Mouse (Mus musculus): ENCODE data around the gene Ift122.

The Ift122 gene

GRCm38 (mm10) chr6:115890601-115891000, 37.3 kb downstream of the Ift122 start:
- no peak for DNase-seq (ENCODE audit: extremely low spot score, low read depth, low spot score)

- DNase-seq (ENCODE audit: extremely low spot score, low read depth, low spot score): no peak
These were observed 37.8 kb downstream of the Ift122 start for GRCm38 (mm10) chr6:115891061-115891460.

DNA sequence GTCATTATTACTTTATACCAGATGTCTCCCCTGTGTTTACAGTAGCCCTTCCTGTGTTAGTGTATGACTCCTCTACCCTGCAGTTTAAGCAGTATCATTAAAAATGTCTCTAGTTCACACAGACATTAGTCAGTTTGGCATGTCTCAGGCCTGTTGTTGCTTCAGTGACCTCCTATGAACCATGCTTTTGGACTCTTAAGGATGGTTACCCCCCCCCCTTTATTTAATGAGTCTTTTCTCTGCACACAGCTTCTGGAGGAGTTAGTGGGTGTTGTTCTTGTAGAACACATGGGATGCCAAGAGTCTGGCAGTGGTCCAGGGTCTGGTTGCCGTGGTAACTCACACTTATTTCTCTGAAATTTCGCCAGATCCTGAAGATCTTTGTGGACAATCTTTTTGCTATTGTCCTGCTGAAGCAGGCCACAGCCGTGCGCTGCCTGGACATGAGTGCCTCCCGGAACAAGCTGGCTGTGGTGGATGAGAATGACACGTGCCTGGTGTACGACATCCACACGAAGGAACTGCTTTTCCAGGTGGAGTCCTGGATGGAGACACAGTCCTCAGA, 38.3 kb downstream of the Ift122 start:
- DNase-seq (ENCODE audit: extremely low spot score, low read depth, low spot score): no peak

GRCm38 (mm10) chr6:115892363-115892762, 39.1 kb downstream of the Ift122 start:
- no peak for DNase-seq (ENCODE audit: extremely low spot score, low read depth, low spot score)

GRCm38 (mm10) chr6:115896346-115896745, 43.1 kb downstream of the Ift122 start:
- DNase-seq (ENCODE audit: extremely low spot score, low read depth, low spot score): no peak

GRCm38 (mm10) chr6:115897117-115897516, 43.8 kb downstream of the Ift122 start:
- DNase-seq (ENCODE audit: extremely low spot score, low read depth, low spot score): no peak

DNA sequence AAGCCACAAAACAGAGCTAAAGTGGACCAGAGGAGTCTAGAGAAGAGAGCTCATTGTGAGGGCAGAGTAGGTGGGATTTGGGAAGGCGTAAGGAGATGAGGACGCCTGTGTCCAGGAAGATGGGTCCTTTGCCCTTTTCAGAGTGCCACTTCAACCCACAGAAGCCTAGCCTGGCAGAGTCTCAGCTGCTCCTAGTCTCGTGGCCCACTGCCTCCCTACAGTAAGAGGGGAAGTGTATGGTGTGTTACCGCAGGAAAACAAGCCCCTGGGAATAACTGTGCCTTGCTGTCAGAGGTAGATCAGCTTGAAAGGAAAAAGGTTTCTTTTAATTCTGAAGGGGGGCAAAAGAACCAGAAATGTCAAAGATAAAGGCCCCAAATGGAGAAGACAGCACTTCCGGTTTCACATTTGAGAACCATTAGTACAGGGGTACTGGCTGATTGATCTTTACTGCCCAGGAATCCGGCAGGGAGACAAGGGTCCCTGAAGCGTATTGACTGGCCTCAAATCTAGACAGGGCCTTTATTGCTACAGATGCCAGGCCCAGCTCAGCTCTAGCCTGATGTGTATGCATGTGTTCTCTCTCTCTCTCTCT, 44.8 kb downstream of the Ift122 start:
- no peak for DNase-seq (ENCODE audit: extremely low spot score, low read depth, low spot score)

DNA sequence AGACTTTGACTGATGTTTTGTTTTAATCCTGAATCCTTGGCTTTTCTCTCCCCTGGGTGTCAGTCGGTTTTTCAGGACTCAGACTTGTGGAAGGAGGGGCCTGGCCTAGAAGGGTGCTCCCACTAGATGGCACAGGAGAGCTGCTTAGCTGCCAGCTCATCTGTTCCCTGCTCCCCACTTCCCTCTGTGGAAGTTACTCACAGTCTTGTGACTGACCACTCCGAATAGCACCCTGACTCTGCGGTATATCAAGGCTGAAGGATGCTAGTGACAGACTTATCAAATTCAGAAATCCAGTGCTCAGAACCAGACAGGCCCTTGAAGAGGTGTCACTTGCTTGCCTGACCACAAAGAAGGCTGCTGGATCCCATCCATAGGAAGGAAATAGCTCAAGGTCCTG, 47.8 kb downstream of the Ift122 start:
- DNase-seq (ENCODE audit: extremely low spot score, low read depth, low spot score): peak; percentile 28

- DNase-seq (ENCODE audit: extremely low spot score, low read depth, low spot score): no peak
These were observed 48.2 kb downstream of the Ift122 start for GRCm38 (mm10) chr6:115901489-115901931.

DNA sequence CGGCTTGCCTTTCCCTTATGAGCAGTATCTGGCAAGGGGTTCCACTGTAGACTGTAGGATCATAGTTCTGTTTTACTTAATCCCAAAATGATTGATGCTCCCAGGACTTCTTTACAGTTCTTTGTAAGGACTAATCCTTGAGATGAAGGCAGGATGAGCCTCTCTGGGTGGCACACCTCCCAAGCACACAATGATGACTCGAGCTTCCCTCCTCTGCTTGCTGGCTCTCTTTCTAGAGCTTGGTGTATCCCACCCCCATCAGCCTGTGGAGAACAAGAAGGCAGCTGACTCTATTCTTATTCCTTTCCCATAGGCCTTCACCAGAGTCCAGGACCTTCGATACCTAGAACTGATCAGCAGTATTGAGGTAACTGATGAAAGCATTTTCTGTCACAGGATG, 49.3 kb downstream of the Ift122 start:
- no peak for DNase-seq (ENCODE audit: extremely low spot score, low read depth, low spot score)

GRCm38 (mm10) chr6:115905568-115905967, 52.3 kb downstream of the Ift122 start:
- no peak for DNase-seq (ENCODE audit: extremely low spot score, low read depth, low spot score)

DNA sequence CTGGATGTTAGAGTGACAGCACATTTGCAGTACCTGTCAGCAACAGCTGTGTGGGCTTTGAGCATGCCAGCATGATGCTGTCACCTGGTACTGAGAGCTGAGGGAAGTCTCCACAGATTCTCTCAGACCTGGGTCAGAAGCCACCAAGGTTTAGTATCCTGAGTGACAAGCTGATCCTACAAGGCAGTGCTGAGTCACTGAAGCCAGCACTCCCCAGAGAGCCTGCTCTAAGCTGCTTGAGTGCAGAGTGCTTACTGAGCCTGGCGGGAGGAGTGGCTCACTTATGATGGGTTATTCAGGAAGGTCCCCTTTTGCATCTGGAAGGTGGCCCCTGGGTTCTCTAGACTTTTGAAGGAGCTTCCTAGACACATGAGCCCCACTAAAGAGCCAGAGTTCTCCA, 53.2 kb downstream of the Ift122 start:
- no peak for DNase-seq (ENCODE audit: extremely low spot score, low read depth, low spot score)

DNA sequence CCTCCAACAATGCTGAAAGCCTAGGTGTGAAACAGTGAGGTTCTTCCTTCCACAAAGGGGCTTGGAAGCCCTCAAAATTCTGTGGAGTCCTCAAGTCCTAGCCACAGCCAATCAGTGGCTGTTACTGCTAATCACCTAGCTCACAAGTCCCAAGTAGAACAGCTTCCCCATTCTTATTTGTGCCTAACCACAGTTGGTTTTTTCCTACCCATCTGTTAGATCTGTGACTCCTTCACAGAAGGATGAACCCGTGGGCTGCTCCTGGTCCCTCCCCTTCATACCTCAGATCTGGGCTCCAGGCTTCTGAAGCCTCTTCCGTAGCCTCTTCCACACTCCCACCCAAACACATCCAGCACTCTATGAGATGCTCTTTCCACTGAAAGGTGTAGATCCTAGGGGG, 53.6 kb downstream of the Ift122 start:
- no peak for DNase-seq (ENCODE audit: extremely low spot score, low read depth, low spot score)

DNA sequence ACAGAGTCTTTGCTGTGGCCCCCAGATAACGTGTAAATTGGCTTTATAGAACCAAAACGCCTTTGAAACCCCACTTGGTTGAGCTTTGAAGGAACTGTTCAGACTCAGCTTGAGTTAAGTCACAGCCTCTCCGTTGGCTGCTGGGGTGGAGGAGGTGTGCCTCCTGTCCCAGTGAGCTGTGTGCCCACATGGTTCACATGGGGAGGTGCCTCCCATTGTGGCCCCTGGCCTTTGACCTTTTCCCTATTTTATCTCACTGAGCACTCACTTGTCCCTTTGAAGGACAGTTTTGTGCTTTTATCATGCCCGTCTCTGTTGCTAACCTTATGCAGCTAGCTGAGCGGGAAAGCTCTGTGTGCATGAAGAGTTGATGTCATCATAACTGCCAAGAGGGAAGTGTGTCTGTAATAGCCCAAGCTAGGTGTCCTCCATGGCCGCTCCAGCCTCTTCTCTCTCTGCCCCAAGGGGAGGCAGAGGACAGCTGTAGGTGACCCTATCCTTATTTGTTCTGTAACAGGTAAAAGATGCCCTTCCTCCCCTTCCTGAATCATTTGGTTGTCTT, 55.2 kb downstream of the Ift122 start:
- DNase-seq (ENCODE audit: extremely low spot score, low read depth, low spot score): no peak

DNA sequence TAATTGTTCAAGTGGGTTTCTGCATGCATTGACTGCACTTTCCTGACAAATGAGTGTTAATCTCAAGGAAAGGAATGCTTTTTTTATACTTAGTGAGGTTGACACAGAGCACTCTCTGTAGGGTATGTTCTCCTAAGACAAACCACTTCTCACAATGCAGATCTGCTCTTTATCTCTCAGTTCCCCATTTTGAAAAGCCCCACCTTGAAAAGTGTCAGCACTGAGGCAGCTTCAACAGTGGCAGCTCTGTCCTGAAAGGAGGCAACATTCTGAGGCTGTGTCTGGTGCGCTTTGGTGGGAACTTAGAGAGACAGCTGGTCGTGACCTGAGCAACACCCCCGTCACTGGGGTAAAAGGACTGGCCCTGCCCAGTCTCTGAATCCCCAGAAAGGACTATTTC, 55.8 kb downstream of the Ift122 start:
- no peak for DNase-seq (ENCODE audit: extremely low spot score, low read depth, low spot score)

- no peak for DNase-seq (ENCODE audit: extremely low spot score, low read depth, low spot score)
These were observed 56.7 kb downstream of the Ift122 start for GRCm38 (mm10) chr6:115909940-115910339.

GRCm38 (mm10) chr6:115911763-115912162, 58.5 kb downstream of the Ift122 start:
- DNase-seq (ENCODE audit: extremely low spot score, low read depth, low spot score): no peak

- DNase-seq (ENCODE audit: extremely low spot score, low read depth, low spot score): no peak
These were observed 60.2 kb downstream of the Ift122 start for GRCm38 (mm10) chr6:115913482-115913881.

DNA sequence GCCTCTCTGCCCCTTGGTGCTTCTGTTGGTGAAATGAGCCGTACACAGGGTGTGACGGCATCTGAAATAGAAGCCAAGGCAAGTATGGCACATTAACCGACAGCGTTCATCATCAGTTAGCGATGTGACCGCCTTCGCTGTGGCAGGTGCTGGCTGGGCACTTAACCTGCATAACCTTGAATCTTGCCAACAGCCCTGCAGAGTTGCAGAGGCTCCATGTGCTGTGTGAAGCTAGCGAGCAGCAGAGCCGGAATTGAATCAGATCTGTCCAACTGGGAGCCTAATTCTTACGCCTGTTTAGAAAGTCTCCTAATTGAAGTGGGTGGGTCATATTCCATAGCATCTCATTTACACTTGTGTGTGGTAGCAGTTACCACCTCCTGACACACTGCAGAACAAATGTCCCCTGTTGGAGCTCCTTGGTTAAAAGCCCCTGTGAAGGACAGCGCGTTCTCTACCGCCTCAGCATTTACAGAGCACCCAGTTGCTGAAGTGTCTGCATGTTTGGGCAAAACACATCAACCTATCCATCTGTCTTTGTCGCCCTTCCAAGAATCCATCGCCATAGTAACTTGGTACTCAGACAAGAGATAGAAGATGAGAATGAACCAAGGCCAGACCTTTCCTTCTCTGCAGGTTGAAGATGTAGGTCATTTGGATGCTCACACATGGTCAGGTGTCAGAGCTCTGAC, 61.4 kb downstream of the Ift122 start:
- no peak for DNase-seq (ENCODE audit: extremely low spot score, low read depth, low spot score)

- no peak for DNase-seq (ENCODE audit: extremely low spot score, low read depth, low spot score)
These were observed 62.6 kb downstream of the Ift122 start for GRCm38 (mm10) chr6:115915601-115916445.

GRCm38 (mm10) chr6:115916611-115917010, 63.3 kb downstream of the Ift122 start:
- DNase-seq (ENCODE audit: extremely low spot score, low read depth, low spot score): no peak

Data from hindlimb bud, embryonic 11.5 days (tissue).